Mouse (Mus musculus) right cerebral cortex, postnatal 36 days (tissue): ENCODE measurements around the gene Alg3.

ENCODE experiments used
- DNase-seq, 2 experiments: peaks; one replicate each; pipeline ENCODE4 v3.0.0; 2022; ENCODE audit warnings: low spot score in 2 of 2, mixed read lengths in 1 of 2

Gene Alg3

GRCm38 (mm10) chr16:20610501-20611356 lies 806 bp downstream of the Alg3 start:
- DNase-seq: peak in 1 of 2 experiments; percentile 67

GRCm38 (mm10) chr16:20604705-20605104 lies 6.8 kb downstream of the Alg3 start:
- no peak for DNase-seq

- no peak for DNase-seq
These were observed 11.0 kb downstream of the Alg3 start for GRCm38 (mm10) chr16:20600511-20600910.

GRCm38 (mm10) chr16:20596687-20597441 lies 14.7 kb downstream of the Alg3 start:
- no peak for DNase-seq

- DNase-seq: no peak
These were observed 15.8 kb downstream of the Alg3 start for GRCm38 (mm10) chr16:20595737-20596136.

- DNase-seq: no peak
These were observed 16.4 kb downstream of the Alg3 start for GRCm38 (mm10) chr16:20595060-20595673.

- DNase-seq: no peak
These were observed 20.3 kb downstream of the Alg3 start for GRCm38 (mm10) chr16:20591076-20591705.

GRCm38 (mm10) chr16:20590680-20591038 lies 20.9 kb downstream of the Alg3 start:
- DNase-seq: no peak

- peak; percentile 45 to 52 for DNase-seq
These were observed 21.4 kb downstream of the Alg3 start for GRCm38 (mm10) chr16:20589939-20590679.

- peak in 1 of 2 experiments; percentile 20 for DNase-seq
These were observed 22.1 kb downstream of the Alg3 start, which contains the start of gene Vwa5b2 for GRCm38 (mm10) chr16:20589366-20589938. TSS of gene Vwa5b2 (plus strand) at chr16:20589471.

- no peak for DNase-seq
These were observed 46.5 kb downstream of the Alg3 start for GRCm38 (mm10) chr16:20565075-20565474.

- no peak for DNase-seq
These were observed 54.2 kb downstream of the Alg3 start for GRCm38 (mm10) chr16:20557381-20557780.
